Mouse (Mus musculus) layer of hippocampus, postnatal 10 days (tissue): Measurements from ENCODE around the gene 1700013G24Rik. TPM values are rescaled to one million over a fixed set of nuclear protein-coding genes. Genes with fewer than 3 reads are reported as not detected.

Experiments used
- DNase-seq, 2 experiments: peaks; one replicate each; pipeline ENCODE4 v3.0.0; 2021; ENCODE audit warnings: low spot score in 2 of 2
- total RNA-seq, 2 experiments: library from RNA; stranded (reverse); gene quantifications; 2 replicates each; pipeline ENCODE4 v1.2.3; 2021

The 1700013G24Rik gene
- total RNA-seq, 2 experiments from 2014 or later, result not detected

DNA sequence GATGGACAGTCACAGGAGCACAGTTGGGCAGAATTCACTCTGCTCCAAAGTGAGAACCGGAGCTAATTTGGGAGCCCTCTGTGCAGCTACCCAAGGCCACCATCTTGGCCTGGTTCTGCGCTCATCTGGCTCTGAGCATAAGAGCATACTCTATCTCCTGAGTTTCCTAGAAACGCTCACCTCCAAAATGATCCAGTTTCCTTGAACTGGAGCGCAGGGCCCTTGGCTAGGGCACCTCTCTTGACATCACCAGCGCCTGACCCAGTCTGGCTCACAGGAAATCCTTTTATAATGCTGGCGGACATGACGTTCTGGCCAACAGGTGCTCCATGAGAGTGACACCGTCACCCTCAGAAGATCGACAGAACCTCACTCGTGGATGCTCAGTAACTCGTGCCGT, 3.5 kb downstream of the 1700013G24Rik start:
- no peak for DNase-seq

DNA sequence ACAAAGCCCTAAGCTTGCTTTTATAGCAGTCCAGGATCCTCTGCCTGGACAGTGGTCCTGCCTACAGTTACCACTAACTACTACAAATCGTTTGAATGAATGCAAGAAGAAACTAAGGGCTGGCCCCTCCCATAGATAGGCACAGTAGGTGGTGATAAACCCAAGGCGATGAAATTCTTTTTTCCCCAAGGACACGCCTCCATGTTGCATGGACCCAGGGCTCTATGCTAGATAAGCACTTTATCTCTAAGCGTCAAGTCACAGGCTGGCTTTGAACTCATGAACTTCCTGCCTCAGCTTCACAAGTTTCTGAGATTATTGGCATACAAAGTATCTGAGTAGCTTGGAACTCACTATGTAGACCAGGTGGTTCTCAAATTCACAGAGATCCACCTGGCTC, 4.2 kb downstream of the 1700013G24Rik start:
- DNase-seq, result no peak

DNA sequence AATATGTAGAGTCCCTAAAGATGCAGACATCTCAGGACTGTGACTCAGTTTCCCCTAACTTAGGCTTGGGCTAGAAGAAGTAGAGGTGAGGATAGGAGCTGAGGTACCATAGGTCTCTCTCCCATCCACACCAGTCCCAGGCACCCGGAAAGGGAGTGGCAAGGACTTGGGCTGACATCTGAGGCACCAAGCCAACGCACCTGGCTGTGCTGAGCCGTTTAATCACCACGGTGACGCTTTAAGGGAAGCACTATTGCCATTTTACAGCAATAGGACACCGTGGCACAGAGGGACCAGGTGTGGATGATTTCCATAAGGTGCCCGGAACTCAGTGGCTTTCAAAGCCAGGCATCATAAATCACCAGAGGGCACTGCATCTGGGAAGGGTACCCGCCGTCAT, 5.2 kb downstream of the 1700013G24Rik start:
- DNase-seq, result no peak

DNA sequence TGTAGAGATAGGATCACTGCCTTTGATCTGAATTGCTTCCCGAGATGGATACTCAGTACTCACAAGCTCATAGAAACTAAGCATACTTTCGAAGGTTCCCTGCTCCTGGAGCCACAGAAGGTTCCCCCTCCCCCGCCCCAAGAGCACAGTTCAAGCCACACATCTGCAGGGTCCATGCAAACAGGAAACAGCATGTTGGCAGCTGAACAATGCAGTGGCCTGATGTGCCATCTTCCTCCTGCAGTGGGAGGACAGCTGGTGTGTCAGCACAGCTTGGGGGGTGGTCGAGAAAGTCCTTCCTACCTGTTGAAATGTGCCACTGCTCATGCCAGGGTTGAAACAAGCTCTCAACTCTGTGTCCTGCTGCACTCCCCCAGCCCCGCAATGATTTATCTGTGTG, 5.8 kb downstream of the 1700013G24Rik start:
- no peak for DNase-seq

DNA sequence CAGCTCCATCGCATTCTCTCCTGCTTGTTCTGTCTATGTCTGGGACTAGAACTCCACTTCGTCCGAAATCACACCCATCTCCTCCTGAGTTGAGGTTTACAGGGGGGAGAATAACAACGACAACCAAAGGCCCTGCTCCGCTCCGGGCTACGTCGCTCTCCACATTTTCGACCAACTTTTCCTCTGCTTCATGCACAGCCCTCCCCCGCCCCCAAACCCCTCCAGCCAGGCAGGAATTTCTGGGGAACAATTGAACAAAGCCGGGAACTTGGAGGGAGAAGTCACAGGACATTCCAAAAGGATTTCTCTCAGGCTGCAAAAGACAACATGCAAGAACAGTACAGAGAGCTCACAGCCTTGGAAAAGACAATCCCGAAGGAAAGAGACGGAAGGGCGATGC, 7.6 kb downstream of the 1700013G24Rik start:
- no peak for DNase-seq

DNA sequence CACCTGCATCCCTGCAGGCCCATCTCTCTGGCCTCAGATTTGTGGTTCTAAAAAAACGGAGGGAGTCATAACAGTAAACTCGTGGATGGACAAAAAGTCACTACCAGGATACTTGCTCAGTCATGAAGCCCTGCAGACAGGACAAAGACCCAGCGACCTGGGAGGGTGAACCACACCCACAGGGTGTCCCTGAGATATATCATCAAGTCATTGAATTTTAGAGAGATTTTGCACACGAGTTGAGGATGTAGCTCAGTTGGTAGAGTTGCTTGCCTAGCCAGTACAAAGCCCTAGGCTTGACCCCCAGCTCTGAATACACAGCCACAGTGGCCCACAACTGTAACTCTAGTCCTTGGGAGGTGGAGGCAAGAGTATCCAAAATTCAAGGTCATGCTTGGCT, 8.1 kb downstream of the 1700013G24Rik start:
- no peak for DNase-seq

DNA sequence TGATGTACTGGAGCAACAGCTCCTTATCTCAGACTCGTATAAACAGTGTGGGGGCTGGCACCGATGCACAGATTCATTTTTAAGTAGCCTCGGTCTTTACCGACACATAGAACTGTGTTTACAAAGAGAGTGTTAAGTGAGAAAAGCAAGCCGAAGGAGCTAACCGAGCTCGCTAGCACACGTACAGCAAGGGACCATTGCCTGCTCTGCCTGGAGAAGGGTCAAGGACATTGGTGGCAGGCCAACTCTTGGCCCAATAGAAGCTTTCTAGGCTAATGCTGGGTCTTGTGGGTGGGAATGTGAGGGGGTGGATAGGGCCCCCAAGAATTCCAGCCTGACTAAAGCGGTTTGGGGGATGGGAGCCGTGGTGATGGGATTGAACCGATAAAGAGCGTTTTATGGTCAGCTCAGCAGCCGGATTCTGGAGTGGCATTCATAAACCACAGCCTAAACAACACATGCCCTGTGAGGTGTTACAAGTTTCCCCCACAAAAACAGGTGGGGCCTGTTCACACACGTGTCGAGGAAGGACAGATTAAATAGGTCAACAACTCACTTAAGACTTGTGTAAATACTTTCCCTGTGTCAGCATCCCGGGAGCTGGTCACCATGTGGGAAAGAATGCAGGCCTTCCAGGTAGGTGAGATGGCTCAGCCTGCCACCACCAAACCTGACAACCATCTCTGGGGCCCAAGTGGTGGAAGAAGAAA, 9.1 kb downstream of the 1700013G24Rik start:
- no peak for DNase-seq

DNA sequence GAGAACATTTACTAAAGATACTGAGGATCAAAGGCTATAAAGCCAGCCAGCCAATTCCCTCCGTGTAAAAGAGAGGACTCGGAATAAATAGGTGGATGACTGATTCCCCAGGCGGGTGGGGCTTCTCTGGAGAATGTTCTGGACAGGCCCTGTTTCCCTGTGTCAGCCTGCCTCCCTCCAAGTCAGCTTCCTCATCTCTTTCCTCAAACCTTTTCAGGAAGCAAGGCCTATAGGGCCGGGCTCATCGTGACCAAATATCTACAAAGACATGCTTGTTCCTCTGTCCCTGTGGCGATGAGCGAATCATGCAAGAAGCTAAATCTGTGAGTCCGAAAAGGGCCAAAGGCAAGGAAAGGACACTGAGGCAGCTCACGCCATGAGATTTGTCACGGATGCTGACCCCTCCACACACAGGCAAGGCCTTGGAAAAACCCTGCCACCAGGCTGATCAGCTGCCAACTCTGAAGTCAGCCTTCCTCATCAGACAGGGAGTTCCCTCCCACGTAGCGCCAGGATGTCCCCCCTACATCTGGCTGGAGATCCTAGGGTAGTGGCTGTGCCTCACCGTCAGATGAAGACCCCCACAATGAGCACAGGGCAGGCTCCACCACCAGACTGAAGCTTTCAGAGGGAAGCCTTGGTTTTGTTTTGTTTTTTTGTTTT, 12.2 kb downstream of the 1700013G24Rik start:
- DNase-seq, result no peak

DNA sequence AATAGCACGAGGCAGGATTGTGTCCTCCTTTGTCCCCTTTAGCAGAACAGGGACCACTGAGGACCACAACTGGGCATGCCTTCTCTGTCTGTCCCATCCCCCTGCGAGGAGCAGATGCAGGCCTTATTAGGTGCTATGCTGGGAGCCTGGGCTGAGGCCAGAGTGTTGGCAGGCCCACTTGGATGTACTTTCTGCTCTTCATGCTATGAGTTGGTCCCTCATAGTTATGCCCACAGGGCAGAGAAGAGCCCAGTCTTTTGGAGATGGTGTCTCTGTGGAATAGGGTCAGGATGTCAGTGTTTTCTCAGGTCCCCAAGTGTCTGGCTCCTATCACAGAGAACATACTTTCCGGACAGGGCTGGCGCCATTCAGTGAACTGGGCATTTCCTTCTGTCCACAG, 13.9 kb downstream of the 1700013G24Rik start:
- no peak for DNase-seq

DNA sequence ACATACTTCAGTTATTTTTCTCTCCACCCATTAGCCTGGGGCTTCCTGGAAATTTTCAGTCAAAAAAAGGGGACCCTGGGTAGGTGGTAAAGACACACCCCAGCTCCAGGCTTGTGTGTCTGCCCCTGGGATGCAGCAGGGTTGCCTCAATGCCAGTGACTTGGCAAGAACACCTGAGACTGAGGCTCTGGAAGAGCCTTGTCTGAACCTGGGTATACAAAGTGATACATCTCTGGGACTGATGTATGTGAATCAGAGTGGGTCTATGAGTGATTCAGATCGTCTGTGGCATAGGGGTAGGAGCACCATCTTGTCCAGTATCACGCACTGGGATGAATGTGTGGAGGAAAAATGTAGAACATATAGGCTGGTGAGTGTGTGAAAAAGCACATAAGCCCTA, 14.4 kb downstream of the 1700013G24Rik start:
- DNase-seq, result no peak

DNA sequence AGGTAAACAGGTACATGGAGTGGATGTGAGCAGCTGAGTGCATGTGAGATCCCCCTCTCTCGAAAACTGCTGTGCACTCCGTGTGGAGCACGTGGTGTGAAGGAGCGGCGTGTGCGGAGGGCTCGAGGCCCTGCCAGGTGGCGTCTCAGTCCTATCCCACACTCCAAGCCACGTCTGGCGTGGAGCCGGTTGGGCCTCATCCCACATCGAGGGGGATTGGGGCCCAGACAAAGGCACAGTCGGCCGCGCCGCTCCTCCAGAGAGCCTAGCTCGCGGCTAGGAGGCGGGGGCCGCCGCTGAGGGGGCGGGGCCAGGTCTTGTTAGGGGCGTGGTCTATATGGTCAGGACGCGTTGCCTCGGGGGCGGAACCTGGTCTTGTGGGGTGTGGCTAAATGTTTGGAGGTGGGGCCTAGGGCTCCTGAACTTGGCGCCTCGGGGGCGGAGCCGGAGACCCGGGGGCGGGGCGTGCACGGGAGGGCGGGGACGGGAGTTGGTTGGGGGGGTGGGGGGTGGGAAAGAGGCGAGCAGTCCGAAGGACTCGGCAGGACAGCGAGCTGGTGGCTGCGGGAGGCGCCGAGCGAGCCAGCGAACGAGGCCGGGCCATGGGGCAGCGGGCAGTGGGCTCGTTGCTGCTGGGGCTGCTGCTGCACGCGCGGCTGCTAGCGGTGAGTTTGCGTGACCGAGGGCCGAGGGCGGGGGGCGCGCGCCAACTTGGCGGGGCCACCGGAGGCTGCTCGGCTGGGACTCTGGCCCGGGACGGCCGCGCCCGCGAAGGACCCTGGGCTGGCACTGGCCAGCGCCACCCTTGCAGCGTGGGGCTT, 15.4 kb downstream of the 1700013G24Rik start, which contains the start of gene Hspg2:
Gene Hspg2 (plus strand): TSS at position 510 of the 821 bp plus-strand sequence.
- peak; percentile 88 to 92 for DNase-seq

DNA sequence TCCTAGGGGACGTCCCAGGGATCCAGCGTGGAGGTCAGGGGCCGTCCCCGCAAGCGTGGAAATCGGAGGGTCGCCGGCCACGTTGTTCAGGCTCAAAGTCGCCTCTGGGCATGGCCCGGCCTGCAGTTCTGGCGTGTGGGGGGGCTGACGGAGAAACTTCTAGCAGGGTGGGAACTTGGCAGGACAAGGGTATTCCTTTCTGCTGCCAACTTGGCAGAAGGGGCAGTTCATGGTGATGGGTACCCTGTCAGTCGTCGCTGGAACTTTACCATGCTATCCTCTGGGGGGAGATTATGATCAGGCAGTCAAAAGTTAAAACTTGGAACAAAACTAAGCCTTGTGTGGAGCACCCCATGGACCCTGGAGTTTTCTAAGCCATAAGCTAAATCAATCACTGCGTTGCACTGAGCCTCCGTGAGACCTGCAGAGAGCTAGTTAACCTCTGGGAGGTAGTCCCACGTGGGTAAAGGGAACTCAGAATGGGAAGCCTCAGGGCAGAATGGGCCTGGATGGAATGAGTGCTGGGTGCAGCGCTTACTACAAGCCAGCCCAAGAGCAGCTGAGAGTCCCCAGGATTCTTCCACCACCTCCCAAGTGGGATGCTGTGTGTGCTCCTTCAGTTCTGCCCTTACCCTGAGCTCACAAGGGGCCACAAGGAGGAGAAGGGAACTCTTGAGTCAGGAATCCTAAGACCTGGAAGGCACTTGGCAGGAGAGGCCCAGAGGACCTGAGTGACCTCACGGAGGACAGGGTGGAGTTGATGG, 16.2 kb downstream of the 1700013G24Rik start:
- no peak for DNase-seq

DNA sequence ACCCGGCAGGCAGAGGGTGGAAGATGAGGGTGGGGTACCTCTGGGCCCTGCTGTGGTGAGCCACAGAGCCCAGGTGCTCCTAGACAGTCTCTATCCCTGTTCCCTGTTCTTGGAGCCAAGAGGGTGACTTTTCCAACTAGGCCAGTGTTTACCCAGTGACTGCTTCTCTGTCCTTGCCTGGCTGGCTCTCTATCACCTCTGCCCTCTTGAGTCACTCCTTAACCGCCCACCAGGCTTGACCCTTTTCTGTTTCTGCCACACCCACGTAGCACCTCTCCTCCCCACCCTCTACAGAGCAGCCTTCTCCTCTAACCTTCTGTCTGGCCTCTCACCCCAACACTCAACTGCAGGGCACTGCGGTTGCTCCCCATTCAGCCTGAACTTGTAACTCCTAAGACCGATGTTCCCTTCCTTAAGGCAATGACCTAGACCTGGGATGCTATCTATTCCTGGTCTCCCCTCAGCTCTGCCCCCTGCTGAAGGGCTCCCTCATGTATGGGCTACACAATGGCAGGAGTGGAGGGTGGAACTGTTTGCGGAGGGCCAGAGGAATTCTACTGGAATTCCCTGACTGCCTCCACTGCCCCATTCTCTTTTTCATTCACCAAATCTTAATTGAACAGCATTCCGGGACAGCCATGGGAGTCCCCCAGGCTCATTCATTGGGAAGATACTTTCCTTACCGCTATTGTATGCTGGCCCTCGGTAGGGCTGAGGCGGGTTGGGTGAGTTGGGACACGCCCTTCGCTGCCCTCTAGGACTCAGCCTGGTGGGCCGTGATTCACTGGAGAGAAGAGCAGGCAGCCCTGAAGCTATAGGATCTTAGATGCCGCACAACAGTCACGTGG, 17.0 kb downstream of the 1700013G24Rik start:
- DNase-seq, result no peak

DNA sequence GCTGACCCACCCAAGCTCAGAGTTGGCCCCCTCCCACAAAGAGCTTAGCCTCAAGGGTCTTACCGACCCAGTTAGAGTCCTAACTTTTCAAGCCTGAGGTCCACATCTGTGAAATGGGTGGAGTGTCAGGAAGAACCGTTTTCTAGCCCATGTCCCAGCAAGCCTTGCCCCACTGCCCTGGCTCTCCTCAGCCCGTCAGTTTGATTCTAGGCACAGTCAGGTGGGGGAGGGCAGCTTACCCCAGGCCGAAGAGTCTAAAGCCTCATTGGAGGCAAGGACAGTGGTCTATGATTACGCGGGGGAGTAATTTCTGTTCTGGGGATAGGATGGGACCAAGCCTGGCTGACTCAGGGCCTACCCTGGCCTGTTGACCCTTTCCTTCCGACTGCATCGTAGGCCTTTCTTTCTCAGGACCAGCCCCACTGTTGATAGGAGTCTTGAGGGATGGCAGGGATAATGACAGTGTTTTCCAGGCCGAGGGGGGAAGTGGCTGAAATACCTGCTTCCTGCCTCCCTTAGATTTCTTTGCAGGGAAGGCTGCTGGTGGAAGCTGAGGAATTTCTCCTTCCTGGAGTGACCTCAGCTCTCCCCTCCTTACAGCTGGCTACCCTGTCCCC, 17.7 kb downstream of the 1700013G24Rik start:
- no peak for DNase-seq

DNA sequence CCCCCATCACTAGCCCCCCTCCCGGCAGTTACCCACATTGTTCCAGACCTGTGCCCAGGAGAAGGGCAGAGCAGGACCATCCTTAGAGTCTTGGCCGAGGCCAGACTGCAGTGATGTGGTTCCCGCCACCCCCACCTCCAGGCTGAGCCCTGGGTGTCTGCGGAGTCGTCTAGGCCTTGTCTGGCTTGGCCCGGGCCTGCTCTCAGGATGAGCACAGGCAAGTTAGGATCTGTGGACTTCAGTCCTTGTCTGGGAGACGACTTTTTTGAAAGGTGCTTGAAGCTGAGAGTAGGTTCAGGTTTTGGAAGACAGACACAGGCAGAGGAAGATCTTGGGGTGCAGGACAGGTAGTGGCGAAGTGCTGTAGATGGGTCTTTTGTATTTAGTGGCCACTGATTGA, 18.2 kb downstream of the 1700013G24Rik start:
- no peak for DNase-seq

DNA sequence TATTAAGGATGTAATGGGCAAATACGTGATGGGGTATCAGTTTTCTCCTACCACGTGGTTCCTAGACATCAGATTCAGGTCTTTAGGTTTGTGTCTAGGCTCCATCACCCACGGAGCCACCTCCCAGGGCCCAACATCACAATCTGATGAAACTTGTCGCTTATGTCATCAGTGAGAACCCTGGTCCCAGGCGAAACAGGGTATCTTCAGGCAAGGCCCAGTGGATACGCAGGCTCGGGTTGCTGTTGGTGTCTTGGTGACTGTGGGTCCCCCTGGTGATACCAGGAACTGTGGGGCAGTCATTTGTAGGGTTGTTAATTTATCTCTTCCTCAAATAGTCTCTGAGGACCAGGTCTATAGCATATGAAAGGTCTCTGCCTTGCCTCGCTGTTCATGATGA, 20.2 kb downstream of the 1700013G24Rik start:
- DNase-seq, result no peak

DNA sequence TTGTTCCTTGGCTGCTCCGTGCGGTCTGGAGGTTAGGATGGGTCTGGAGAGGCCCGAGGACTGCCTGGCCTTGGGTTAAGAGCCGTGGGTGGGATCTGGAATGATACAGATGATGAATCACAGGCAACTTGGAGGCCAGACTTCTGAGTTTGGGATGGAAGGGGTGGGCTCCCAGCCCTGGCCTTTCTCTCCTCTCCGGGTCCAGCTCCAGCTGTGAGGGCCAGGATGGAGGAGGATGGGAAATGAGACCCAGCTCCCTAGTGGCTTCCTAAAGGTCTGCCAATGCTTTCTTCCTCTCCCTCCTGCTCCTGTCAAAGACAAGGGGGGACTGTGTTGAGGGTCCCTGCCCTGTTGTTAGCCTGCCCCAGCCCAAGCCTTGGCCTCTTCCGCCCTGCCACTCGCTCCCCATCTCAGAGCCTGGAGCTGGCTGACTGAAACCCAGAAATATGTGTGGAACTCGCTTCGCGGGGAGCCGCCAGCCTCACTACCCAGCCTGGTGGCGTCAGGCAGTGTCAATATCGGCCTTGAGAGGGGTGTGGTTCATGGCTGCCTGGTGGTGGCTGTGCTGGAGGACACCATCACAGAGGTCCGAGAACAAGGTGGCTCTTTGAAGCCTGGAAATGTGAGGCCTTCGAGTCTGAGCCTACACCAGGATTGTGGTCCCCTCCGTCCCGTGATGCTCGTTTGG, 20.8 kb downstream of the 1700013G24Rik start:
- DNase-seq, result no peak

DNA sequence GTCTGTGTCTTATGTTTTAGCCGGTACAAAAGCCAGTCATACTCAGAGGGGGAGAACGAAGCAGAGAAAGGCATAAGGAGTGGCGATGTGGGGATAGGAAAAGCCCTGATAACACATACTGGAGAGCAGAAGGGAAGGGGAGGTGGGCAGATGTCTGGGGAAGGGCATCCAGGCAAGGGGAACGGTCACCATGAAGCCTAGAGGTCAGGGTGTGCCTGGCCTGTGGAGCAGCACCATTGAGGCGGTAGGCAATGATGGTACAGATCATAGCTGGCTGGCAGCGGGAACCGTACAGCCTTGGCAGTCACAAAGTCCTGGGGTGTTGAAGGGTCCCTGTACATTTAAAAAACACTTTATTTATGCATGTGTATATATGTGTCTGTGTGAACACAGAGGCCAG, 21.6 kb downstream of the 1700013G24Rik start:
- DNase-seq, result no peak
